Mouse (Mus musculus) embryonic fibroblast, embryonic 13.5 days (primary cell): ENCODE results near the gene Gm12830.

Source experiments
- CTCF ChIP-seq: IDR thresholded peaks from 2 replicates; pipeline ENCODE4 v1.5.1; 2011; ENCODE audit warnings: mild to moderate bottlenecking, control low read depth, low read length, moderate library complexity, borderline replicate concordance; ENCODE audit not compliant: insufficient read depth
- POLR2A ChIP-seq: IDR thresholded peaks from 2 replicates; pipeline ENCODE4 v1.6.1; 2011; ENCODE audit warnings: low read depth, mild to moderate bottlenecking, control low read depth, low read length, moderate library complexity

GRCm38 (mm10) chr4:114858426-114858825, 36.9 kb downstream of the Gm12830 start:
- TF ChIP-seq CTCF (no peak), POLR2A (no peak)
